Mouse (Mus musculus) skeletal muscle tissue, adult 2 months (tissue): ENCODE results near the gene Trabd.

Experiments used
- DNase-seq: peaks from one replicate; pipeline ENCODE4 v3.0.0-alpha.2; 2012; ENCODE audit warnings: low read depth, low spot score

Trabd gene

DNA sequence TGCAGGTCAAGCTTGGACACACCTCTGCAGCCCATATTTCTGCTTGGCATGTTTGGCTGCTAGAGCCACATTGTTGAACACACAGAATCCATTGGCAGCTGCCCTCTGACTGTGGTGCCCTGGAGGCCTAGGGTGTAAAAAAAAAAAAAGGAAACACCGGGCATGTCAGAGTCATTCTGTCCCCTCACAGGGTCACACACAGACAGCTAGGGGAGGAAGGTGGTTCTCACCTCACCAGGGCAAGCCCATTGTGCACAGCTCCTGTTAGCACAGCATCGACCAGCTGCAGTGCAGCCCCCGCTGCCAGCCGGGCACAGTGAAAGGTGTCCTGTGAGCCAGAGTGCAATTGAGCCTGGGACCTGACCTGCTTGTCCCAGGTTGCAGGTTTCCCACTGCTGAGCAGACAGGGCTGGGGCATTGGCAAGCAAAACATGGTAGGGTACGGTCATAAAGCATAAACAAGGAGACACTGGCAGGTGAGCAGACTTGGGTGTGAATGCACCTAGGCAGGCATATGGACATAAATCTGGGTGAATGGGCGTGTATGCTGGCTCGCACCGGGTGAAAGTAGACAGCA, 52.5 kb downstream of the Trabd start:
- DNase-seq: no peak

DNA sequence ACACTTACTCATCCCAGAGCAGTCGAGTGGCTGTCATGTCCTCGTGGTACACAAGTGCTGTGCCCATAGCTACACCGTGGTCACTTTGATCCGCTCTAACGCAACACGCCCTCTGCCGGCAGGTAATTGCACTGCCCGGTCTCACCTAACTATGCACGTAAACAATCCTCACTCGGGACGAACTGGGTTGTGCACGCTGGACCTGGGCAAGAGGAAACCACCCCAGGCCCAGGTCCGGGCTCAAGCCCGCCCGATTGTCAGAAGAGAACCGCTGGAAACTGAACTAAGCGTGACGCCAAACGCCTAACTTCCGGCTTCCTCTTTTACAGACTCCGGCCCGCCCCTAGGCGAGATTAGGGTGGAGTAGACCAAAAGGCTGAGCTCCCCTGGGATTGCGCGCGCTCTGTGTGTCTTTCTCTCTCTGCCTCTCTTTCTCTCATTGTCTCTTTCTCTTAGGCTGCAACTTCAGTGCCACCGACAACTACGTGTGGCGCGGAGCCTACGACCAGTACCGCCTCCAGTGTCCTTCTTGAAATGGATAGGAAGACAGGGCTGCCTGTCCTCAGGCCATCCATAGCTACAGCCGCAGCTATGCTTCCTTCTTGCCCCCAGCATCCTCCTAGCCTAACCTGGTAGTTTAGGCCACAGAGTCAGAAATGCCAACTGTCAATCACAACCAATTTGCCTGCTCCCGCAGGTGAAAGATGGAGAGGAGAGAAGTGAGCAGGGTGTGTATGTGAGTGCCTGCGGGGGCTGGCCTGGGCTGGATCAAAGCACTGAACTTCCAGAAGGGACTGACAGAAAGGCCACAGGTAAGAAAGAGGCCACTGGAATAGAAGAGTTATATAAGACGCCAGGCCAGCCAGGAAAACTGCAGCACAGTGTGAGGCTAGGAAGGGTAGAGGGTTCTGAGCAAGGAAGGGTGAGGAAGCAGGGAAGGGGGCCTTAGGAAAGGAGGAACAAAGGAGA, 53.7 kb downstream of the Trabd start, which contains the start of gene Hdac10:
Gene Hdac10 (minus strand): TSS at position 319 of the 969 bp plus-strand sequence.
- DNase-seq: peak; percentile 81

DNA sequence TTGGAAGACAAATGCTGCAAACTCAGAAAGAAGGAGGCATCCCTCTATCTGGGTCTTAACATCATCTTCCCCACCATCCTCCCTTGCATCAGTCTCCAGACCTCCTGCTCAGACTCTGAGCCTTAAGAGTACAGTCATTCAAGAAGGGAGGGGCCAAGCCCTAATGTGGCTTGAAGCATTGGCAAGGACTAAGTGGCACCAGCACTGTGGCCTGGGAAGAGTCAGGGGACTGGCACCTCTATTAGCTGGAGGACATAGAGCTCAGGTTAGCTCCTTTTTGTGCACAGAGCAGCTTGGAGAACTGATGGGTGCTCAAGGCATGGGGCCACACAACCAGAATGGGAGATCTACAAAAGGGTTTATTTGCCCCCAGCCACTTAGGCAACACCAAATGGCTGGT, 55.3 kb downstream of the Trabd start:
- DNase-seq: no peak

DNA sequence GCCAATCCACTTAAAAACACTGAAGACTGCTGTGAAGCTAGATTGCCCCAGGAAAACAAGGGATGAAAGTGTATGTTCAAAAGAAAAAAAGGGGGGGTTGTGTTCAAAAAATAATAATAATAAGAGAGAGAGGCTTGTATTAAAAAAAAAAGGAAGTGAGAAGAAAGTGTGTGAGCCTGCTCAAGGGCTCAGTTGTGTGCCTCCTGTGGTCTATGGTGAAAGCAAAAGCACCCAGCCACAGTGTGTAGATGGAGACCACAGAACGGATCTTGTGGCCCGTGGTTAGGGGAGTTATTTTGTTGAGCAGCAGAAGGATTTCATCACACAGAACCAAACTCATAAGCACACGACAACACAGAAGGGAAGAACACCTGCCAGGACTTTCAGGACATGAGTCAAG, 56.4 kb downstream of the Trabd start:
- no peak for DNase-seq
